Mouse (Mus musculus): ENCODE results near the gene Rasl11b.
A peak's percentile ranks its signal among the peaks of the same experiment; 100 is the strongest.

DNA sequence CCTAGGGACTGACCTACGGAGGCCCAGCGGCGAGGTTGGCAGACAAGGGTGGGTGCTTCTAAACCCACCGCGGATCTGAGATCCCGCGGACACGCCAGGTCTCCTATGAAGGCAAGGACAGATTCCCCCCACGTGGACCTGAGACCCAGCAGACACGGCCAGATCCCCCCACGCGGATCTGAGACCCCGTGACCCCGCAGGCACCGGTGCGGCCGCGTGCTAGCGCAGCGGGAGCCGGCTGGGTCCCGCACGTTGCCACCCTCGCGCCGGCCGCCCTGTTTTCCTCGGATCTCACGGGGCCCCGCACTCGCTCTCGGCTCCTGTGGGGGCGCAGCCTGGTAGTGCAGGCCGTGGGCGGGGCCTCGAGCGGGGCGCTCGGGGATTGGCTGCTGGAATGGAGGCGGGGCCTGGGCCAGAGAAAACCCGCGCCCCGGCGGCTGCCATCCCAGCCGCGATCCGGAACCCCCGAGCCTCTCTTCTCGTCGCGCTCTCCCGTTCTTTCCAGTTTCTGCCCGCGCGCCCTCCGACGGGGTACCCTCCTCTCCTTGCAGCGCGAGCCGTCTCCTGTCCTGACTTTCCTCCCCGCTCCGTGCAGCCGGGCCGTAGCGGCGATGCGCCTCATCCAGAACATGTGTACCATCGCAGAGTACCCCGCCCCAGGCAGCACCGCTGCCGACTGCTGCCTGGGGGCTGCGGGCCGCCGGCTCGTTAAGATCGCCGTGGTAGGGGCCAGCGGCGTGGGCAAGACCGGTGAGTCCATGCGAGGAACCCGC lies at the start of gene Rasl11b:
- TF ChIP-seq CTCF (IDR thresholded peaks at IDR 0.05; ENCODE audit: control insufficient read depth, insufficient read depth, insufficient replicate concordance, low read depth, low read length) (0 out of 2 replicates have a peak, but pooled peaks have one; percentile 13), POLR2A (IDR thresholded peaks at IDR 0.05; ENCODE audit: control insufficient read depth, low read depth, low read length) (peak; percentile 87)
